Mouse (Mus musculus): Measurements from ENCODE around the gene Med22.

GRCm38 (mm10) chr2:26910994-26911765 lies 703 bp upstream of the Med22 start:
- TF ChIP-seq POLR2A (IDR thresholded peaks at IDR 0.05; ENCODE audit: control insufficient read depth, low read depth, low read length) = no peak
- TF ChIP-seq CTCF (IDR thresholded peaks at IDR 0.05; ENCODE audit: control insufficient read depth, insufficient read depth, insufficient replicate concordance, low read depth, low read length) = no peak
